Mouse (Mus musculus) heart, adult 9 months (tissue): ENCODE results near the gene A930033H14Rik.
A peak's percentile ranks its signal among the peaks of the same experiment; 100 is the strongest.

Source experiments
- DNase-seq, 2 experiments: peaks; one replicate each; pipeline ENCODE4 v3.0.0; 2022; ENCODE audit warnings: low spot score in 2 of 2

A930033H14Rik gene

DNA sequence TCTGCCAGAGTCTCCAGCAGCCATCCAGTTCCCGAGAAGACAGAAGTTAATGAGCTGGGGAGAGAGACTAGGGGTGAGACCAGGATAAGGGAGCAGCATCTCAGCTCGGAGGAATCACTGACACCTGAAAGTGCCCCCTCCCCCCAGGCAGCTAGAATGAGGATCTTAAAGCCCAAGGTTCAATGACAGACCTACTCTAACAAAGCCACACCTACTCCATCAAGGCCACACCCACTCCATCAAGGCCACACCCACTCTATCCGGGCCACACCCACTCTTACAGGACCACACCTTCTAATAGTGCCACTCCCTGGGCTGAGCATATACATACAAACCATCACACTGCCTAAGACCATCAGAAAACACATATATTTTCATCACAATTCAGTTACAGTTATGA, 24.3 kb upstream of the A930033H14Rik start:
- no peak for DNase-seq

GRCm38 (mm10) chr10:69225951-69226350, 13.1 kb upstream of the A930033H14Rik start:
- DNase-seq = no peak

DNA sequence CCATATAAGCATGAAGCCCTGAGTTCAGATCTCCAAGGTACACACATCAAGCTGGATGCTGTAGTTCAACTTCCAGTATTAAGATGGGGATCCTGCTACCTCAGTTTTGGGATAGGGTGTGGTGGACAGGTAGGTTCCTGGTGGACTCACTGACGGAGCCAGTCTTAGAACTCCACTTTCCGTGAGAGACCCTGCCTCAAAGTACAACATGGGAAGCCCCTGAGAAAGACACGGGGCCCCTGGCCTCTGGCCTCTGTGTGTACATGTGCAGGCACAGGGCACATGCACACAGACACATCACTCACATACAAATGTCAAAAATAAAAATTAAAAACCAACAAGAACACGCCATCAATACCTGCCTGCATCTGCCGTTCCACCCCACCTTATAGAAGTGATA, 12.6 kb upstream of the A930033H14Rik start:
- DNase-seq = no peak

DNA sequence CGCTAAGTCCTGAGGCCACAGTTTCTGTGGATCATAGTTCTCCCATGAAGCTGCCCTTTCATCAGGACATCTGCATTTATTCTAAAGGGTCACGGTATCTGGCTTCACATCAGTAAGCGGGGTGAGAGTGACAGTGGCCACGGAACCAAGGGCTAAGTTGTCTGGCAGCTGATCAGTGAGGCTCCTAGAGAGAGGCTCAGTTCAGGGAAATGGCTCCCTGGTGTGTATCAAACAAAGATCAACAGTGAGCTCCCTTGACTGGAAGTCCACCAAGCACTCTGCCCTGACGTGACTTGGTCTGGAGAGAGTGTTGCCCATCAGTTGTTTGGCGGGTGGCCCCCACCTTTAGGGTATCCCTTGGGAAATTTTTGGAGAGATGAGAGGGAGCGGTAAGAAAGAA, 11.4 kb upstream of the A930033H14Rik start:
- no peak for DNase-seq

DNA sequence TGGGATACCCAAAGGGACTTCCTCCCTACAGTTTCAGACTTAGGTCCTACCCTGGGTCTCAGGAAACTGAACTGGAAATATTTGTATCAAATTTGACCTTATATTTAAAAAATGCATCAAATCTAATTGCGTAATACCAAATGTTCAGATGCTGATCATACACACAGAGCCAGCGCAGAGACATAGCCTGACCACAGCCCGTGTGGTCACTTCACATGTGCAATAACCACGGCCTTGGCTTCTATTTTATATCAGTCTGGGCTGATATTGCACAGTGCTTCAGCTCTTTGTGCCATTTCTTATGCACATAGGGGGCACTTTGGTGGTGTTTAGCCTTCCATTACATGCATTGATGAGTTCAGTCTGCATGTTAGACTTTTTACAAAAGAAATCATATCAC, 10.3 kb upstream of the A930033H14Rik start:
- DNase-seq = no peak

DNA sequence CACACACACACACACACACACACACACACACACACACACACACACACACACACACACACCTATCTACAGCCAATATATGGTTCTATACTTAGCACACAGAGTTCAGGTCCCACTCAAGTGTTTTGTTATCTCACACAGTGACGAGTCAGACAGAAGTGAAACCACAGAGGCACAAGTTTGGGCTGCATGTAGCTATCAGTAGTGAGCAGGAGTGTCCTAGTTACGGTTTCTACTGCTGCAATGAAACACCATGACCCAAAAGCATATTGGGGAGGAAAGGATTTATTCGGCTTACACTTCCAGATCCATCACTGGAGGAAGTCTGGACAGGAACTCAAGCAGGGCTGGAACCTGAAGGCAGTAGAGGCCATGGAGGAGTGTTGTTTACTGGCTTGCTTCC, 9.1 kb upstream of the A930033H14Rik start:
- DNase-seq = peak in 1 of 2 experiments; percentile 48

- no peak for DNase-seq
These were observed 8.2 kb upstream of the A930033H14Rik start for GRCm38 (mm10) chr10:69221148-69221547.

- peak; percentile 76 for DNase-seq
These were observed 7.4 kb upstream of the A930033H14Rik start for GRCm38 (mm10) chr10:69220296-69220695.

DNA sequence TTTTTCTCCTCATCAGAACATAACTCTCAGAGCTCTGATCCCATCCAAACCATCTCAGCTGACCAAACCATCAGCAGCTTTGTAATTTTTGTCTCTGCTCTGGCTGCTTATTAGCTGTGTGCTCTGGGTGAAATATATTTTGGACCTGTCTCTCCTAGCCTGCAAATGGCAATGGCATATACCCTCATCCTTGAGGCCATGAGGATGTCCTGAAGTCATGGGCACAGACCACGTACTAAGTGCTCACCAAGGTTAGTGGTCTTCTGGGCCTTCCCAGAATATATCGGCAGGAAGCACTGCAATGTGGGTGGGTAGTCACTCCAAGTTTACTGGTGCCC, 6.4 kb upstream of the A930033H14Rik start:
- DNase-seq = no peak

DNA sequence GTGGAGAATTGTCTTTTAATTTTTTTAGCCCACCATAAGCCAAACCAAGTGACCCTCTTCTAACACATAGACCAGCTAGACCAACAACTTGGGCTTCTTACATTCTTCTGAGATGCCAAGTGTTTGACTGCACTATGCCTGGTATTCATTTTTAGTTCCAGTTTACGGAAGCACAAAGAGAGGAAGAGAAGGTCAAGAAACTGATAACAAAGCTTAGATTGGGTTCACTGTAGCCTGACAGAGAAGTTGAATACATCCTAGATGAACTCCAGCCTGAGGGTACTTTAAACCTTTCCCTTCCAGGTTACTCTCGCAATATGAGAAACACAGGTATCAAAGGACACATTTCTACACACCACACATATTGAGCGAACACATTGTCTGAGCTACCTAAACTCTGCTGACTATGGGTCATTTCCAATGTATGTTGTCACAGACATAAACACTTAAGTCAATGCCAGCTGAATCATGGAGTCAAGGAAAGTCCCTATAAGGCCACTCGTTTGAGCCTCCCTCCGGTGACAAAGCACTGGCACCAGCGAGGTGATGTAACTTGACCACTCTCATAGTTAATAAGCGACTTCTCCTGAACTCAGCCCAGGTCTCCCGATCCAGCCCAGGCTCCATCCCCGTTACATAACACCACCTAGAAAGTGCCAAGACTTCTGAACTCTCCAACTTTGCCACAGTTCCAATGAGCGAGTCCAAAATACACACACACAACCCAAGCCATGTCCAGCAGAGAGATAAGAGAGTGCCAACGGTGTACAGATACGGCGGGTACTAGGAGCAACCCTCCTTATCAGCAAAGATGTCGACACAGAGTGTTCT, 5.8 kb upstream of the A930033H14Rik start:
- DNase-seq = peak; percentile 94 to 95

DNA sequence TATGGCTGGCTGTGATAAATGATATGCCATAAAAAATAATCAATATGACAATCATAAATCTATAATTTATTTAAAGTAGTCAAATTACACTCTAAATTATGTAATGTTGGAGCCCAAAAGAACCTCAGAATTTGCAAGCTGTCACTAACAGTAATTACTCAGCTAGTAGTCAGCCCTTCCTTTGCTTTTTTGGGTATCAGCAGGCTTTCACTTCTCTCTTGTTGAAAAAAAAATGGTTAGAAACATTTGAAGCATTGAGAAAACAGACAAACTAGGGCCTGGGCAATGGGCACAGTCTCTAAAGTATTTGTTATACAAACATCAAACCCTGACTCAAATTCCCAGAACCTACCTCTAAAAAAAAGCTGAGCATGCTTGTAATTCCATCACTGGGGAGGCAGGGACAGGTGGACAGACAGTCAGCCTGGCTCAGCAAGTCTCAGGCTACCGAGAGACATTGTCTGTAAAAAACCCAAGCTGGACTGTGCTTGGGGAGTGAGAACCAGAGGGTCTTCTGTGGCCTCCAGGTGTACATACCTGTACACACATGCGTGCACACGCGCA, 4.3 kb upstream of the A930033H14Rik start:
- no peak for DNase-seq

GRCm38 (mm10) chr10:69213986-69214385, 1.1 kb upstream of the A930033H14Rik start:
- DNase-seq = peak in 1 of 2 experiments; percentile 49

DNA sequence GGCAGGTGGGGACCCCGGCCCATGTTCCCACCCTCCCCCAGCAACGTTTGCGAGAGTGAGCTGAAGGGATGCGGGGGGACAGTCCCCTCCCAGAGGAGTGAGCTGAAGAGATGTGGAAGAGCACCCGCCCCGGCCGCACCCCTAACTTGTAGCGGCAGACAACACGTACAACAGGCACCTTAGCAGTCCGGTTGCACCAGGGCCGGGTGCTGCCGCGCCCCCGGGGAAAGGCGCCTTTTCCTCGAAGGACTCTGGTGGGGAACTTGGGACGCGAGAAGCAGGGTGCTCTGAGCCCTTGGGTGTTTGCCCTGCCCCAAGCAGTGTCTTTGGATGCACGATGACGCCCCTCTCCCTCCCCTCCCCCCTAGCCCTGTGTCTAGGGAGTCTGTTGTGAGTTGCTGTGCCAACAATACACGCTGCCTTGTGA, 566 bp upstream of the A930033H14Rik start:
- no peak for DNase-seq

GRCm38 (mm10) chr10:69211976-69212375, 922 bp downstream of the A930033H14Rik start:
- DNase-seq = peak; percentile 56 to 58

DNA sequence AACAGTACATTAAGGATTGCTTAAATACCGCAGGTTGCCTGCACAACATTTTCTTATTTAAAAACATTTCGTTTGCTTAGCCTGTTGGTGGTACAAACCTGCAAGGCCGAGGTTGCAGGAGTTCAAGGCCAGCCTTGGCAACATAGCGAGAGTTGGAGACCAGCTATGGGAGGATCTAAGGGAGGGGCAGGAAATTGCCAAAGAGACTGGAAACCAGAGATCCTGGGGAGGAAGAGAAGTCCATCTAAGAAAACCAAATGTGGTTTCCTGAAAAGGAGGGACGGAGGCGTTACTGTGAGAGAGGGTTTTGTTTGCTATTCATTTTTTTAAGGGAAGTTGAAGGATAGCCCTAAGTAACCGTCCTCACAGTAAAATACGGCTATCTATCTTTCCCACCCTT, 1.3 kb downstream of the A930033H14Rik start:
- peak; percentile 70 to 78 for DNase-seq

- DNase-seq = no peak
These were observed 2.2 kb downstream of the A930033H14Rik start for GRCm38 (mm10) chr10:69210659-69211058.

DNA sequence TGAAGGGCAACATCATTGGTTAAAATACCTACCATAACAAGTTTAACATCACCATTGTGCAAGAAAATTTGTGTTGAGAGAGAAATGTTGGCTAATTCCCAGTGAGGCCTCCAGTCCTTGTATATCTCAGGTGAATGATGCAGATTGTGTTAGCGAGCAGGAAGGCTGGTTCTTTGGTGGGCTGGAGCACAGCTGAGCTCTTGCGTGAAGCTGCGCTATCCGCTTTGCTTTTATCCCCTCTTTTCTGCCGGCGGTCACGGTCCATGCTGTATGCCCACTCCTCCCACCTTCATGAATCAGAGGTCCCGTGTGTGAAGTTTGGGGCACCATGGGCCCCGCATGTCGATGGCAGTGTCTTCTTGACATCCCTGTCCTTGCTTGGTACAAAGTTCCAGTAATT, 2.9 kb downstream of the A930033H14Rik start:
- no peak for DNase-seq

DNA sequence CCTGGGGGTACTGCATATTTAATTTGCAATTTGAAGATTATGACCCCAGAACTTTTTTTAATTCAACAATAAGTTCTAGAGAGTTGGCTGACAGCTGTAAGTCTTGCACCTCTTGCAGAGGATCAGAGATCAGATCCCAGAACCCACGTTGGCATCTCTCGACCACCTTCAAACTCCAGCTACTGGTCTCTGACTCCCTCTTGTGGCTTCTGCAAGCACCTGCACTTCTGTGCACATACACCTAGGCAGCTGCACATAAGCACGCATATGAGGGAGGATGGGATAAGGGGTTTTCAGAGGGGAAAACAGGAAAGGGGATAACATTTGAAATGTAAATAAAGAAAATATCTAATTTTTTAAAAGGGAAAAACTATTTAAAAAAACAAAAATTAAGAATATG, 4.2 kb downstream of the A930033H14Rik start:
- DNase-seq = no peak

DNA sequence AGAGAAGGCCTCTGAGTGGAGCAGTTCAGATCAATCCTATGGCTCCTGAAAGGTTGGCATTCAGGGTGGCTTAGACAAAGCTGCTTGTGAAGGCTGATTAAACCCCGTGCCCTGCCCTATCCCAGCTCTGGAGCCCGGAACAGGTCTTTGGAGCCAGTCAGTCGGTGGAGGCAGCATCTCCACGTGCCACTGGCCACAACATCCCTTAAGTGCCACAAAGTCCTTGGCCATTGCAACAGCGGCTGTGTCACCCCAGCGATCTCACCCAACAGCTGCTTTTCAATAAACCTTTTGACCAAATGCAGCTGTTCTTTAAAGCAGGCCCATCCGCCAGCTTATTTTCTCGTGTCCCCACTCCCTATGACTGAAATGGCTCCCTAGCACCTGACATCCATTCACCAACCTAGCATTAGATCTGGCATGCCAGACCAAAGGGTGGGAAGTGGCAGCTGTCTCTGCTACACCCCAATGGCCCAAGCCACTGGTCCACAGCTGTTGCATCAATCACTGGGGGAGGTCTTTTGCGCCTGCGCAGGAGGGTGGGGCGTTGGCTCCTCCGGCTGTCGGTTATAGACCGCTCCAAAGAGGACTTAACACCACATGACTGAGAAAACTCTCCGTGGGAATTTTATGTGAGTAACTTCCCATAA, 4.8 kb downstream of the A930033H14Rik start:
- DNase-seq = peak; percentile 62 to 65

DNA sequence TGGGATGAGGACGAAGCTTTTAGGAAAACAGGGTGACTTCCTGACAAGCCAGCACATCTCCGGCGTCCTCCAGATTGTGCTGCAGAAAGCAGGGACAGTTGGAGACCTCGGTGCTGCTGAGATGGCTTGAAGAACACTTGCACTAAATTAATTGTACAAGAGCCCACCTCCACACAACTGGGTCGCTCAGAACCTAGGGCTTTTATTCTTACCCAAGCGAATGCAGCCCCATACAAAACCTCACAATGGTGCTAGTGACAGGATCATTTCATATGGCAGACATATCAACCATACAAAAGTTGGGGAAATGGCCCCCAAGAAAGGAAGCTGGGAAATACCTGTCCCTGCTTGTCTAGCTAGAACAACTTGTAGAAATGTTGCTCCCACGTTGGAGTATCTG, 5.4 kb downstream of the A930033H14Rik start:
- DNase-seq = no peak

- no peak for DNase-seq
These were observed 6.8 kb downstream of the A930033H14Rik start for GRCm38 (mm10) chr10:69206081-69206480.

GRCm38 (mm10) chr10:69204677-69205400, 8.1 kb downstream of the A930033H14Rik start:
- no peak for DNase-seq
